Mouse (Mus musculus) bone marrow, adult 2 months (tissue): ENCODE measurements around the gene Itpr1. TPM values are rescaled to one million over a fixed set of nuclear protein-coding genes. Genes with fewer than 3 reads are reported as not detected.

Source experiments
- H3K27ac ChIP-seq: fragments of 200-500 bp; 2 replicates; pipeline ENCODE4 v1.5.1; 2012; ENCODE audit warnings: low read depth, mild to moderate bottlenecking, control low read depth, inconsistent platforms, low read length; ENCODE audit not compliant: control insufficient read depth, poor library complexity, insufficient read depth
- H3K4me1 ChIP-seq: fragments of 200-500 bp; 2 replicates; pipeline ENCODE4 v1.6.1; 2011; ENCODE audit warnings: low read length; ENCODE audit not compliant: control insufficient read depth, insufficient read depth
- H3K4me3 ChIP-seq: fragments of 200-500 bp; replicated peaks from 2 replicates; pipeline ENCODE3; 2011; ENCODE audit warnings: mild to moderate bottlenecking, low read depth, low read length, control low read depth; ENCODE audit not compliant: control insufficient read depth
- CTCF ChIP-seq: fragments of 200-500 bp; IDR thresholded peaks from 2 replicates; pipeline ENCODE4 v1.5.1; 2011; ENCODE audit warnings: low read length, control low read depth; ENCODE audit not compliant: control insufficient read depth, insufficient read depth
- POLR2A ChIP-seq: fragments of 200-500 bp; IDR thresholded peaks from 2 replicates; pipeline ENCODE4 v1.6.1; 2011; ENCODE audit warnings: low read depth, mild to moderate bottlenecking, control low read depth, low read length, borderline replicate concordance; ENCODE audit not compliant: control insufficient read depth
- WGBS: fragments of 180-500 bp; shearing (Covaris S2); methylation state at CpG from one replicate; pipeline ENCODE4 v1.1.7; 2018; 5-methylcytosine and 5-hydroxymethylcytosine counted together
- polyA plus RNA-seq: library from polyadenylated mRNA; stranded (reverse); fragments of >200 nt; gene quantifications from 2 replicates; pipeline ENCODE4 v1.2.4, GENCODE M21; 2011; ENCODE audit warnings: low replicate concordance; ENCODE audit not compliant: missing spikeins, insufficient read depth, insufficient read length

Itpr1 gene
- polyA plus RNA-seq, 1 experiment = 32.8 TPM

DNA sequence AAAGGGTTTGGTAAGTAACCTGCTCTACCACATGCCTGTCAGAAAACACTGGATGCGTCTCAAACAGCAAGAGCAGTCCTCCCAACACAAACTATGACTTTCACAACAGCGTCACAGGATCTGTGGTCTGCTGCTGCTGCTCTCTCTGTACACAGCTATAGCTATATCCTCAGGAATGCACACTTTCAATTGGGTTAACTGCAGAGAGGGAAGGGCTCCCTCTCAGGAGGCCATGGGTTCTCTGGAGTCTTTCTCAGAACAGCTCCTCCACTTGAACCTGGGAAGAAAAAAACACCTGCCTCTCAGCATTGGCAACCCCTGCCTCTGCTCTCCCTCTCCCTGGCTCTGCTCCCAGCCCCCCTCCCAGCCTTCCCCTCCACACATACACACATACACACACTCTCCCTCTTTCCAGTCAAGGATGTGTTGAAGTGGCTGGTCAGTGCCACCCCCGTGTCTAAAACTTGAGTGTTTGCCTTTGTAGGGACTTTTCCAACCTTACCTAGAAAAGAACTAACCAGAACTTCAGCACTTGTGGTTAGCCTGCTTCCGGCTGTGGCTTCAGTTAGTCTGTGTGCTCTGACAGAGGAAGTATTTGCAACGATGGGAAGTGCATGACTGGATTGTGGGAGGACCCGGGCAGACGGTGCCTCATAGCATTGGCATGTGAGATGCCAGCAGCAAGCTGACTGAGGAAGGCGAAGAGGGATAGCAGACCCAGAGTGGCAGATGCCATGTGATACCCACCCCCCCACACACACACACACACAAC, 323.8 kb downstream of the Itpr1 start:
- peaks cover 12% of the 10 kb centered on the region for H3K4me1 ChIP-seq
- peak overlapping the region; percentile 26 for H3K27ac ChIP-seq
- TF ChIP-seq CTCF = peak; percentile 9; the same call in 1 of the 2 replicates
- no peak for TF ChIP-seq POLR2A
- no peak overlapping the region for H3K4me3 ChIP-seq
- WGBS = 4% methylated on average over 8 of the region's 8 CpGs

DNA sequence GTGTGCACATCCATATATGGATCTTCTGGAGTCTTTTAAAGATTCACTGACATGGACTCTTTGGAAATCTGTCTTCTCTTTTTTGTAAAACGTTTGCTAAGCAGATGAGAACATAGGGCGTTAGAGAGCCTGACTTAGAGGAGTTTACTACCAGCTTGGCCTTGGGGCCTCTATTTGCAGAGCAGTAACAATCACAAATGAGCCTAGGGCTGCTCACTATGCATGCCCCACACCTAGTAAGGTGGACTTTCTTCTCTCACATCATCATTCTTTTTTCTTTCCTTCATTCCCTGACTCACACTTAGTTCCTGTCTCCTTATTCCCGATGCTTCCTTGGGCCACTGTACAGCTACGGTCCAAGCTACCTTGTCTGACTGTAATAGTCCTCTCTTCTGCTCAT, 325.5 kb downstream of the Itpr1 start:
- Histone ChIP-seq H3K27ac (no peak overlapping the region), H3K4me3 (no peak overlapping the region), H3K4me1 (peaks cover 6% of the 10 kb centered on the region)
- no peak for TF ChIP-seq CTCF
- 53% methylated on average over 4 of the region's 4 CpGs for WGBS

DNA sequence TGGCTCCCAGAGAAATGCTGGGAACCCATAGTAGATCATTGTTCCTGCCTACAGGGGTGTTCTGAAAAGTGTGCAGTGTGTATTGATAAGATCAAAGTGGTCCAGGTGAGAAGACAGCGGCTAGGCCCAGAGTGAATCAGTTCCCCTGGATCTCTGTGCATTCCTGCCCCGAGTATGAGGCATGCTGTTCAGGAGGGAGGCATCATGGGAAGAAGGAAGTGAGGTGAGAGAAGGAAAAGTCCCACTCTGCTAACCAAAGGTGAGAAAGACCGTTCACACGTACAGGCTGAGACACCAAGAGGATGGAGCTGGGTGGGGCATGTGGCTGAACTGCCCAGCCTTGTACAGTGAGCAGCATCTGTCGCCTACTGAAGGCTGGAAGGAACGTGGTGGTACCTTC, 327.5 kb downstream of the Itpr1 start:
- Histone ChIP-seq H3K27ac (no peak overlapping the region), H3K4me1 (peaks cover 5% of the 10 kb centered on the region), H3K4me3 (no peak overlapping the region)
- no peak for TF ChIP-seq POLR2A
- no peak for TF ChIP-seq CTCF
- WGBS = 80% methylated on average over 6 of the region's 6 CpGs

DNA sequence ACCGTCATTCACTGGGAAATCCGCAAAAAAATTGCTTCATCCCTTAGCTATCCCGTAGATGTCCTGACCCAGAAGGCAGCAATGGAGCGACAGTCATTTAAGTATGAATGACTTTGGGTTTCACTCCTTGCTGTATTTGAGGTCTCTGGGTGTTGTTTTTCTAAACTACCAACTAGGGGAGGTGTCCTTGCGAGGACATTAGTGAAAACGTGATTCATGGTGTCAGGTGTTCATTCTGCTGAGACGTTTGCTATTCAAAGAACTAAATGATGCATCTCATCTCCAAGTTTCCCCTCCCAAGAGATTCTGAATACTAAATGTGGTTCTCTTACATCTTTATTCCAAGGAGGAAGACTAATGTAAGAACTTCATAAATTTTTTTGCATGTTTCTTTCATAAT, 332.0 kb downstream of the Itpr1 start:
- H3K4me1 ChIP-seq = peaks cover 4% of the 10 kb centered on the region
- WGBS = 83% methylated on average over 7 of the region's 7 CpGs
- TF ChIP-seq CTCF (no peak), POLR2A (no peak)
- no peak overlapping the region for H3K27ac ChIP-seq
- no peak overlapping the region for H3K4me3 ChIP-seq

DNA sequence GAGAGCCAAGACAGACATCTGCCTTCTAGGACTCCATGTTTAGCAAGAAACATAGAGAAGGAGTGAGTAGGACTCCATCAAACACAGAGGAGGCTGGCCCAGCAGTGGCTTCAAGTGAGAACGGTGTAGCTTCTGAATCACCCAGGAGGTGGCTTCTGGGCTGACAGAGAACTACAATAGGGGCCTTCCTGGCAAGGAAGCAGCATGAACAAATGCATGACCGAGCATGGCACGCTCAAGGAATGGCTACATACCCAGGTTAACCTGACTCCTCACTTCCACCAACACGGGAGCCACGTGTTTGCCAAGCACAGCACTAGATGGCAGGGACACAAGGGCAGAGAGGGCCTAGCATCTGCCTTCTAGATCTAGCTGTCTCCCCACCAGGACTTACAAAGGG, 332.6 kb downstream of the Itpr1 start:
- H3K27ac ChIP-seq = no peak overlapping the region
- no peak overlapping the region for H3K4me3 ChIP-seq
- no peak for TF ChIP-seq POLR2A
- TF ChIP-seq CTCF = no peak
- peaks cover 4% of the 10 kb centered on the region for H3K4me1 ChIP-seq
- 81% methylated on average over 5 of the region's 5 CpGs for WGBS

DNA sequence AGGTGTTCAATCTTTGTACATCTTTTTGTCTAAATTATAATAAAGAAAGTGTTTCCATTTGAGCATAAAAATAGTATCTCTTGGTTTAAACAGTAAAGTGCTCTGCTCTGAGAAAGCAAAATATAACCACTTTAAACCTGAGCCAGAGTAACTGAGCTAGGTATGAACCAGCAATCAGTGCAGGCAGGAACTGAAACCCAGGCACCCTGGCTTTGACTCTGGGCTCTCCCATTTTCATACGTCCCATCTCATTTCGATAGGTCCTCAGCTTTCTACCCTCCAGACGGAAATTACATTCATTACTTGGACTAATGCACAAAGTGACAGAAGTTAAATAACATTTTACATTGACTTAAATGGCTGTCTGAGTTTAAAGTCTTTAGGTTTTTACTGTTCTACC, 335.5 kb downstream of the Itpr1 start:
- TF ChIP-seq POLR2A (no peak), CTCF (no peak)
- 74% methylated on average over 3 of the region's 3 CpGs for WGBS
- H3K4me3 ChIP-seq = no peak overlapping the region
- H3K27ac ChIP-seq = no peak overlapping the region
- H3K4me1 ChIP-seq = peaks cover 2% of the 10 kb centered on the region; the same call in 1 of the 2 replicates

DNA sequence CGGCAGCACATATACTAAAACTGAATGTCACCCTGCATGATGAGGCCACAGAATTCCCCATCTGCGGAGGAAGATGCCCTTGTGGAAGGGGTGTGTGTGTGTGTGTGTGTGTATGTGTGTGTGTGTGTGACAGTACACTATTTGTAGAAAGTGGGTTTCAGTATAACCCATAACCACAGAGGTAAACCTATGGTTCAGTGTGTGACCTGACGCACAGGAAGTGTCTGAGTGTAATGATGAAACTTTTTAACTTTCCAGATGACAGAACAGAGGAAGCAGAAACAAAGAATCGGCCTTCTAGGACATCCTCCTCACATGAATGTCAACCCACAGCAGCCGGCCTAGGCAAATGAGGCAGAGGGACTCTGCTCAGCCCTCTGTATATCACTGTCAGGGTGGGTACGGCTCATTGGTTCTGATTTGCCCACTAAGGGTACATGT, 336.6 kb downstream of the Itpr1 start:
- WGBS = 35% methylated on average over 6 of the region's 6 CpGs
- H3K4me1 ChIP-seq = peaks cover 2% of the 10 kb centered on the region; the same call in 1 of the 2 replicates
- H3K4me3 ChIP-seq = no peak overlapping the region
- peak overlapping the region; percentile 62 for H3K27ac ChIP-seq
- TF ChIP-seq CTCF (no peak), POLR2A (no peak)

DNA sequence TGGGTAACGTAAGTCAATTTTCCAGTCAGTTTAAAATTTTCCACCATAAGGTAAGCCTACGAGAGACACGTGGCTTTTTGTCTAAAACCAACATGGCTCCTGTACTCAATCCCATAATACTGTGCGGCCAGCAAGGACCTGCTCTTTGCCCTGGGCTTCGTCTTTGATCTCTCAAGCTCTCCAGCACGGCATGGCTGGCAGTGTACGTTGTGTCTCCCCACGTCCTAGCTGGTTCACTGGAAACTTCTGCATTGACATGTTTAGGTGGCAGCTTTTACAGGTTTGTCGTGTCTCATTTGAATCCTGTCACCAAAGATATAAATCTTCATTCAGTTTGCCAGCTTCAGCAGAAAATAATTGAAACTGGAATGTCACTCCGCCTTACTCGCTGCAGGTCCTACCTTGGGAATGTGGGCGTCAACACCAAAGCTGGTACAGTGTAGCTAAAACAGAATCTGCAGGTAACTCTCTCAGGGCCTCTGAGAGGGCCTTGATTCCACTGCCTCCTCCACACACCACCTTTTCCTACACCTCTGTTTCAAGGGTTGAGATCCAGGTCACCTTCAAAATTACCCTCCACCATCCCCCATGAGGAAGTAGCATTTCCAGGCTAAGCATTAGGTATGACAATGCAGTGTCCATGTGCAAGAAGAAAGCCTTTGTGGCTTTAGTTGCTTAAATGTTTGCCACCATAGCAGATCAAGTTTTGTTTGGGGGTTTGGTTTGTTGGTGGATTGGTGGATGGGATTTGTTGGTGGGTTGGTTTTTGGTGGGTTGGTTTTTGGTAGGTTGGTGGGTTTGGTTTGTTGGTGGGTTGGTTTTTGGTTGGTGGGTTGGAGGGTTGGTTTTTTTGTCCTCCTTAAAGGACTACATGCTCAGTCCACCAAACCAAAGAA, 339.1 kb downstream of the Itpr1 start:
- TF ChIP-seq POLR2A (no peak), CTCF (no peak)
- 91% methylated on average over 12 of the region's 12 CpGs for WGBS
- Histone ChIP-seq H3K4me3 (no peak overlapping the region), H3K4me1 (peaks cover 2% of the 10 kb centered on the region; the same call in 1 of the 2 replicates), H3K27ac (no peak overlapping the region)
